Mouse (Mus musculus) ES-Bruce4 (cell line): ENCODE results near the gene Ccdc137.

Experiments
- CTCF ChIP-seq: IDR thresholded peaks from one replicate; pipeline ENCODE4 v1.8.1; 2011; ENCODE audit warnings: low read depth, low read length
- EP300 ChIP-seq: IDR thresholded peaks from 2 replicates; pipeline ENCODE4 v1.6.1; 2011; ENCODE audit warnings: low read depth, low read length; ENCODE audit not compliant: insufficient read depth
- POLR2A ChIP-seq: IDR thresholded peaks from one replicate; pipeline ENCODE4 v1.8.1; 2011; ENCODE audit warnings: low read length; ENCODE audit not compliant: insufficient read depth

GRCm38 (mm10) chr11:120483448-120483934 lies 25.6 kb downstream of the Ccdc137 start:
- no peak for TF ChIP-seq POLR2A
- TF ChIP-seq CTCF, result no peak
- TF ChIP-seq EP300, result no peak
